Mouse (Mus musculus) naive thymus-derived CD4-positive, alpha-beta T cell, adult 2 months (primary cell): ENCODE measurements around the gene Dis3.
"Not testable (repeated sequence)": the region's sequence is repeated elsewhere in the genome, so short reads cannot be mapped to it uniquely, and the experiment has no call there.

Experiments
- DNase-seq: peaks from one replicate; pipeline ENCODE4 v3.0.0-alpha.2; 2011; ENCODE audit warnings: low read depth

Gene Dis3

DNA sequence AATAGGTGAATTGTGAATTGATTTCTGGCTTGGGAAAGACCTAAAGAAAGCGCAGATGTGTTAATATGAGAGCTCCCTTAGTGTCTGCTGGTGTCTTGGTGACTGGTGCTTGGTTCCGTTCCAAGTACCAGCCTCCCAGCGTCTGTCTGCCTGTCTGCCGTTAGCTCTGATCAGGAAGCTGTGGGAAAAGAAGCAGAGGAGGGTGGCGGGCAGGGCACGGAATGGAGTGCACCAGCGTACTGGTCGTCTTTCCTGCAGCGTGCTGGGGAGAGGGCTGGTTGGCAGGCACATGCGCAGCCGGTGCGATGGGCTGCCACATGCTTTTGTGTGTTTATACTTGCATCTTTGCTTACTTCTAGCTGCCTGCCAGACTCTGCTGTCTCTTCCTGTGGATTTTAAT is 39.0 kb downstream of the Dis3 start:
- no peak for DNase-seq

DNA sequence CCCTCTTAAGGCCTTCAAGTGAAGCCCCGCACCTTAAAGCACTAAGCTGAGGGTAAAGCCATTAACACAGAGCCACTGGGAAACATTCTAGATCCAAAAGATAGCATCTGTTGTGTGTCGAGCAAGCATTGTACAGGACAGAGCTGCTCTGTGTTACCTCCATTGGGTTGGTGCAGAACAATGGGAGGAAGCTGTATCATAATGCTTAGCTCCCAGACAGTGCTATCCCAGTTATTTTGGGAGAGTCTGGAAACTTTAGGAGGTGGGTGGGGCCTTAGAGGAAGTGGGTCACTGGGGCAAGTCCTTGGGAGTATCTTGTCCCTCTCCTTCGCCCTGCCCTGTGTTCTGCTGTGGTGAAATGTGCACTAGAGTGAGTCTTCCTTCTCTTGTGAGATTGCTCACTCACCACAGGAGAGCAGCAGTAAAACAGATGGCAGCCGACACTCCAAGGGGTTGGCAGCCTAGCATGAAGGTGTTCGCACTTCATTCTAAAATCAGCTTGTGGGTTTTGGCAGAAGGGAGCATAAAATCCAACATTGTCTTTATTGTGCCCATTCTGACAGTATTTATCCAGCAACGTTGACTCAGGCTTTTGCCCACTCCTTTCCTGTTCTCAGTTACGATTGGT is 40.5 kb downstream of the Dis3 start:
- no peak for DNase-seq

DNA sequence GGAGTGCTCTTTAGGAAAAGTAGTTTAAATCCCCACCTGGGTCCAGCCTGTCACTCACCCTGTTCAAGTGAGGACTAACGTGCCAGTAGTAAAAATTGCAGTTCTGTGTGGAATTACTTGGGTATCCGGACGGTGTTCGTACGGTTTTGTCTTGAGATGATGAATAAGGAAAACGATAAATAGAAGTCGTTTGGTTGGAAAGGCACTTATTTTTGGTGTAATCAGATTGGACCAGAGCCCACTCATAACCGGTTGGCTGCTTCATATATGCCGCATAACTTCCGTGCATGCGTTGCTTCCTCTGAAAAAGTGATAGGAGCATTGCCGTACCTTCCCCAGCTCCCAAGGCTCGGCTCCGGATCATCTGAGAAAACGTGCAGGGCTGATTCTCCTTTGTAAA is 52.8 kb downstream of the Dis3 start:
- DNase-seq: peak; percentile 61

DNA sequence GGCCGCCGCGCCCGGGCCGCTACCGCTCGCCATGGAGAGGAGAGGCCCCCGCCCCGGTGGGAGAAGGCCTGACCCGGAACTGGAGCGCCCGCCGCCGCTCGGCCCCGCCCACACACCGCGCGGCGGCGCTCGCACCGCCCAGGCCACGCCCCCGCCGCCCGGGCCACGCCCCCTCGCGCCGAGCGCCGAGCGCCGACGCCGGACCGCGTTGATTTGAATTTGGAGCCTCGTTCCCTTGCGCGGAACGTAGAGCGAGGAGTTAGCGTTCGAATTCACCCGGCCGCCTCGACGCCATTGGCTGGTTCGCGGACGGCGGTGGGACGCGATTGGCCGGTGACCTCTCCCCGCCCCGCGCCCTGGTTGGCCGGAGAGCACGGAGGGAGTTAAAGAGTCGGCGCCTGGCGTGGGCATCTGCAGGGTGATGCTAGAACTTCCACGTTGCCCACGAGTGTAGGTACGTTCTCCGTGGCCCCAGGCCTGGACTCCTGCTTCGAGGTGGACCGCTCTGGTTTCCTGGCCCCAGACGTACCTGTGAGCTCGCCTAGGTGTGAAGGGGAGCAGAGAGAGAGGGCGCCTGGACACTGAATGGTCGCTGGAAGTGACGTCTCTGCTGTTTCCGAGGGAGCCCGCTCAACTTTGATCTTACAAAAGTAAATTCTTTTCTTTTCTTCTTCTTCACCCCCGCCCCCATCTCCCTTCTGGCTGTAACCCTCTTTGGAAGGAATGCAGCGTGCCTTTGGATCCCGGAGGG is 53.4 kb downstream of the Dis3 start, which contains the start of the genes Mzt1 and Bora:
TSS of gene Mzt1 (minus strand) at position 104 of the 751 bp plus-strand sequence.
TSS of gene Bora (plus strand) at position 192 of the 751 bp plus-strand sequence.
- DNase-seq: peak; percentile 96

DNA sequence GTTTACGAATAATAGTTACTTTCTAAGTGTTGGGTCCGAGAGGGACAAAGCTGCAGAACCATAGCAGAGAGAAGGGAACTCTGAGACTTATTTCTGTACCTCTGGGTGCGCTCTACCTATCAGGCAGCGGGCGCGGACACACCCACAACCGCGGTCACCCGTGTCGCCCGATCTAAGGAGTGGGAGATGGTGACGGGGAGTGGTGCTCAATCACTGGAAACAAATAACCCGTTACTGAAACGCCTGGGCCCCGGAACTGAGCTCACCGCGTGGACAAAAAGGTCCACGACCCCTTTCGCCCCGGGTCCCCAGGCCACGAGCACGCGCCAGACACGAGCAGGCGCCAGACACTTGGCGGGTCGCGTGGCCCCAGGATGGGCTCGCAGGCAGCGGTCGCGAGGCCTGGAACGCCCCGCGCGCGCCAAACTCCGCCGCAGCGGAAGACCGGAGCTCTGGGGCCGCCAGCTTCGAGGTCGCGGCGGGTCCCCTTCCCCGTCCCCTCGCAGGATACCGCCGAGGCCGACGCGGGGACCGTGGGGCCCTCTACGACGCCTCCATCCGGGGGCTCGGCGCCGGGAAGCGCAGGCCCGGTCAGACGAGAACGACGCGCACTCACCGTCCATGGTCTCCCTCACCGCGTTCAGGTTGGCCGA is 54.1 kb downstream of the Dis3 start:
- peak; percentile 65 for DNase-seq

DNA sequence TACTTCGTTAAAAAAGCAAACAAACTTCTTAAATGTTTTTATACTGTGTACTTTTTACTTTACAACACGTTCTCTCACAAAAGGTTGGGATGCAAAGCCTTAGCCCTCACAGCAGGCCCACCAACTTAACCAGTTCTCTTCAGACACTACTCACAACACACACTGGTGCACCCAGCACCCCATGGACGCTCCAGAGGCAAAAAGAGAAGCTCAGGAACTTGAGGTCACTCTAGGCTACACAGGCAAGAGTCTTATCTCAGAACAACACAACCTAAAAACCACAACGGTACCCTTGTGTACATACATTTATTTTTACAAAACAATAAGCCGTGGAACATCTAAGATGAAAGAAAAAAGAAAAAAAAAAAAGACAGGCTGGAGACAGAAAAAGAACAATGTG is 54.9 kb downstream of the Dis3 start:
- DNase-seq: no peak

DNA sequence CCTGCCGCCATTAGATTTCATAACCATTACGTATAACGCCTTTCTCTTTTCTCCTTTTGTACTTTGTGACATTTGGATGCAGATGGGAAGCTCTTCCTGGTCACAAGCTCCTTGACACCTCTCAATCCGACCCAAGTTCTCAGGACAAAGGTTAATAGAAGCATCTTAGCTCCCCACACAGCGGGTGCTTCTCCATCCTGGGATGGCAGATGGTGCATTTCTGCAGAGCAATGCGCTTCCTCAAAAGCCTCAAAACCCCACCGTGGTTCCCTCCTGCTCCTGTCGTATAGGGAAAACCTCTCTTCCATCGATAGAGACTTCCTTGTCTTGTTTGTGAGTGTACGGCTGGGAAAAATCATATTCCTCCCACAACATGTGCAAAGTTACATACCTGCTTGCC is 55.5 kb downstream of the Dis3 start:
- DNase-seq: peak; percentile 5

DNA sequence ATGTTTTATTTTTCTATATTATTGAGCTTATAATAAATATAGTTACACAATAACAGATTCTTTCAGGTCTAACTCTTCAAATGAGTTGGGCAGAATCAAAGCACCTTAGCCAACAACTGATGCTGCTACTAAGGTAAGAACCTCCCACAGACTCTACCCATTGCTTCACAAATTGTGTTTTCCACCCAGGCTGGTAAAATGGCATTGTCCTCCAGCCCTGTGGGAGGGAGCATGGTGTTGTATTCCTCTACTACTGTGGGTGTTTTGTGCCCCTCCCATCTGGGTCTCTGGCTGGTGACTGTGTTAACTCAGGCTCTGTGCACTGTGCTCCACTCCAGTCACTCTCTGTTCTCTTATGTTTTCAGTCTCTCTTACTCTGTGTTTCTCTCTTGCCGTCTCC is 56.1 kb downstream of the Dis3 start:
- peak; percentile 19 for DNase-seq

DNA sequence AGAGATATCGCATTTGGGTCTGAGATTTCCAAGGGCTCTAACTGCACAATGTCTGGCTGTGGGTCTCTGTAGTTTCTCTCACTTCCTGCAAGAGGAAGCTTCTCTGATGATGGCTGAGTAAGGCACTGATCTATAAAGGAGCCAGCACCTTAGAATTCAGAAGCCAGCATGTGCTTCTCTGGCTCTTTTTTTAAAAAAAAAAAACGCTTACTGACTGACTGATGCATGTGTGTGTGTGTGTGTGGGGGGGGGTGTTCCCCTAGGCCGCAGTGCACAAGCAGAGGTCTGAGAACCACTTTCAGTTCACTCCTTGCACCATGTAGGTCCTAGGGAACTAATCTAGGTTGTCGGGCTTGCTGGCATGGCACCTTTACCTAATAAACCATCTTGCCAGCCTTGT is 58.2 kb downstream of the Dis3 start:
- DNase-seq: peak; percentile 54

DNA sequence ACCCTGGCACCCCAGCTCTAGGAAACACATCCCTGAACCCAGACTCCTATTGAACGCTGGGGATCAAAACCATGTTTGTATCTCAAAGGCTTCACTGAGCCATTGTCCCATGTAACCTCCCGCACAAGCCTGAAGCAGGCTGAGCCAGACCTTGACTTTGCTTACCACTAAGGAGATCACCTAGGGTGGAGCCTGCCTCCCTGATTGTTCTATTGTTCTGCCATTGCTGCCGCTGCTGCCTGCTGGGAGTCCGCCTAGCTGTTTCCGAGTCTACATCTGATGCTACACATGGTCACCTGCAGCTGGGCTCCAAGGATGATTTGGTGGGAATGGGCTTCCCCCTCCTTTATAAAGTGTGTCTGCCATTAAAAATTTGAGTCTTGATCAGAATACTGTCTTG is 60.3 kb downstream of the Dis3 start:
- not testable (repeated sequence) for DNase-seq

DNA sequence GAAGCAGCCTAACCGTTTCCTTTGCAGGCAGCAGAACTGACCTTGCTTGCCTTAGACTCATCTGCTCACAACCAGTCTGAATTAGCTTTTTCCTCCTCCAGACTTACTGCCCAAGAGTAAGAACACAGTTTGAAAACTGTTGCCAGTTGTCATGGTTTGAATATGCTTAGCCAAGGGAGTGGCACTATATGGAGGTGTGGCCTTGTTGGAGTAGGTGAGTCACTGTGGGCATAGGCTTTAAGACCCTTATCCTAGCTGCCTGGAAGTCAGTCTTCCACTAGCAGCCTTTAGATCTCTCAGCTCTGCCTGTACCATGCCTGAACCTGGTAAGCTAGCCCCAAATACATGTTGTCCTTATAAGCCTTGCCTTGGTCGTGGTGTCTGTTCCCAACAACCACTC is 61.9 kb downstream of the Dis3 start:
- DNase-seq: no peak

DNA sequence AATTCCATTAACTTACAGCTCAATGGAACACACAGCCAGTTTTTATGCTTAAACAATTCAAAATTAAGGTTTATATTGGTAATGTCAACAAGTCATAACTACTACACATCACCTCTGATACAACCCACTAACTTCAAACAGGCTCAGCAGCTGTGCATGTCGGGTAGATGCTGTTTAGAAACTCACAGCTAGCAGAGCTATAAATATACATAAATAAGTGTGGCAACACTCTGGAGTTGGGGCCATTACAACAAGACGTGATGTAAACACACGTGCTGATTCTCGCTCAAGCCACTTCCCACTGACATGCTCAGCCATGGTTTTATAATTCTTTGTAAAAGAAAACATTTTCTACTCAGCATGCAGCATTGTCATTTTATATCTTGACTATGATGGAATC is 63.5 kb downstream of the Dis3 start:
- no peak for DNase-seq

DNA sequence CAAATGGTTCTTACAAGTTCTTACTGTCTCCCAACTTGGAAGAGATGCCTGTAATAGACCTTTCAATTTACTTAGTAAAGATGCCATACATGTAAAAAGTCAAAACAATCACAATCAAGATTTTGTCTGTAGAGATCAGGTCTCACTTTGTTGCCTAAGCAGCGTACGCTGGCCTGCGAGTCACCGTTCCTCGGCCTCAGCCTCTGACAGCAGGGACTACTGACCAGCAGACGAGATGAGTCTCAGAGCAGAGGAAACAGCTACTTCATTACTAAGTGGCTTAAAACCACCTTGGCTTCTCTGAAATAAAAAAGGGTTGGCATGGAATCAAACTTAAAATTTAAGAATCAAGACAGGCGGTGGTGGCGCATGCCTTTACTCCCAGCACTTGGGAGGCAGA is 64.7 kb downstream of the Dis3 start:
- not testable (repeated sequence) for DNase-seq

DNA sequence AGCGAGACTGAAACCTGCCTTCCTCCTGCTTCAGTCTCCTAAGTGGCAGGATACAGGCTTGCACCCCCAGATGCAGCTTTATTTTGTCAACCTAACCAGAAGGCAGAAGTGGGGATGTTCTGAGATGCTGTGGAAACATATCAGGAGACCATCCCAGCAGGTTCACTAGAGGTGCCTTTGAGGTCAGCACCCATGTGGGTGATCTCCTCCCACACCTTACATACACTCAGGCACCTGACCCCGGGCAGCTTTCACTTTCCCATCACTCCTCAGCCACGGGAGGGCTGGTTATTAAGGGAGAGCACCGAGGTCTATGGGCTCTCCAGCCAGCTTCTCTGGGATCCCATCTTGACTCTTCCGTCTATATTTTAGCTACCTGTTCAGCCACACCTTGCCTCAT is 67.0 kb downstream of the Dis3 start:
- DNase-seq: no peak

DNA sequence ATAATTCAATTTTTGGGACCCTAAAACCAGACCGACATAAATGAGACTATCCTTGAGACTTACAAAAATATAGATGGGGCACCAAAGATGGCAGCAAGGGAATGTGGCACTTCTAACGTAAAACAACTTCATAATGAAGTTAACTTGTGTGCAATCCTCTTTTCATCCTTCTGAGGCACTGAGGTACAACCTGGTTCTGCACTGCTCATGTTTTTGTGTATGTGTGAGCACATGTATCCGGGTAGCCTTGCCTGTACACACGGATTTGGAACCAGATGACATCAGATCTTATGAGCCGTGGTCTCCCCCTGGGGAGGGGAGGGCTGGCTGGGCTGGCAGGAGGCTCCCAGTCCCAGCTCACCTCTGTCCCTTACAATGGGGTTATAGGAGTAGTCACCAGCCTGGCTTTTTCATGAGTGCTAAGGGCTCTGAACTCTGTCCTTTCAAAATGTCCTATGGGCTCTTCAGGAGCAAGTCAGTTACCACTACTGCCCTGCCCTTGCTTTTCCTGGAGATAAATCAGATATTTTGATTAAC is 68.2 kb downstream of the Dis3 start:
- DNase-seq: no peak

DNA sequence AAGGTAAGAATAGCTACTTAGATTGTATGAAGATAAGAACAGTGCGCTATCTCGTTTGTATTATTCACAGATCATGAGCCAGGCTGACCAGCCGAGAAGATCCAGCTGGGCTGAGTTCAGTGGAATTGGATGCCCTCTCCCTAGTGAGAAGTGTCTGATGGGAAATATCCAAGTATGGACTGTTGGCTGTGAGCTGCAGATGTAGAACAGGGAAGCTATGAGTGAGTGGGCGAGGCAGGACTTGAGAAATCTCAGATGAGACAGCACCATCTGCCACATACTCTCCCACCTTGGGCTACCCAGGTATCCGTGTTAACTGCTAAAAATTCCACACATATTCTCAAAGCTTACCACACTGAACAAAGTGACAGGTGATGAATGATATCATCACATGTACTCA is 69.6 kb downstream of the Dis3 start:
- DNase-seq: no peak
